ENCODE assay signal across 9 mouse cellular contexts in the genomic region with DNA sequence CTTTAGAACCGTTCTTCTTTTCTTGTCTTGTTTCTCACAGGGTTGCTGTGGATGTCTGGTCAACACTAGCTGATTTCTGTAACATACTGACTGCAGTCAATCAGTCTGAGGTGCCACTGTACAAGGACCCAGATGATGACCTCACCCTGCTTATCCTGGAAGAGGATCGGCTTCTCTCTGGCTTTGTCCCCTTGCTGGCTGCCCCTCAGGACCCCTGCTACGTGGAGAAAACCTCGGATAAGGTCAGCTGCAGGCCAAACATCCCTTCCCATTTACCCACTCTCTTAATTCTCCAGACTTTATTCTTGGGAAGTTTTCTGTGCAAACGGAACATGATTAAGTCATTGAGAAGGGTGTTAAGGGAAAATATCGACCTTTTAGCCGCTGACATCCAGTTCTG.
DNase-seq lines count a peak whose midpoint lies in the region; ATAC-seq and TF ChIP-seq lines count a peak whose summit lies in the region.
"Had no signal": no experiment of that assay in that cellular context is flagged by ENCODE, and none has a peak within 500 bp of the region (broad histone marks: within the 10 kb centered on the region; RNA-seq: fewer than 3 reads in every experiment).

No protein-coding gene starts in this region.

- peaks cover 15% of the 10 kb centered on the region for H3K36me3 ChIP-seq in liver, adult 2 months (ENCODE audit: control insufficient read depth, insufficient read depth, low read length)
- H3K36me3 ChIP-seq in heart, adult 2 months (ENCODE audit: control insufficient read depth, insufficient read depth, low read length) = peaks cover 37% of the 10 kb centered on the region
- H3K36me3 ChIP-seq in intestine, postnatal 0 days (ENCODE audit: control insufficient read depth, insufficient read depth) = no peaks in the 10 kb centered on the region; the same call in 1 of the 2 replicates
- peaks cover 6% of the 10 kb centered on the region; the same call in 1 of the 2 replicates for H3K36me3 ChIP-seq in small intestine, adult 2 months (ENCODE audit: control insufficient read depth, insufficient read depth, low read length)
- H3K36me3 ChIP-seq in midbrain, embryonic 16.5 days (ENCODE audit: control insufficient read depth, insufficient read depth, low read length) = no peaks in the 10 kb centered on the region

- TF ChIP-seq CTCF in liver, adult 2 months (IDR thresholded peaks at IDR 0.05; ENCODE audit: low read depth, low read length) = no peak
- TF ChIP-seq CTCF in heart, adult 2 months (IDR thresholded peaks at IDR 0.05) = no peak
- no peak for TF ChIP-seq CTCF in intestine, postnatal 0 days (IDR thresholded peaks at IDR 0.05; ENCODE audit: low read depth)
- no peak for TF ChIP-seq CTCF in small intestine, adult 2 months (IDR thresholded peaks at IDR 0.05; ENCODE audit: extremely low read depth, insufficient read length, insufficient replicate concordance, low read depth, low read length)

- no peak for DNase-seq in liver, adult 2 months (ENCODE audit: extremely low read depth, low read depth, low spot score)
- no peak for DNase-seq in liver
- DNase-seq in heart, adult 2 months = peak; percentile 41 to 46
- no peak for DNase-seq in frontal cortex, postnatal 36 days (ENCODE audit: low spot score in 2 of 2)
- DNase-seq: thymus, adult 18-20 months had no signal

- no peaks in the 10 kb centered on the region for H3K27me3 ChIP-seq in liver, adult 2 months (ENCODE audit: control insufficient read depth, insufficient read depth, low read length)
- H3K27me3 ChIP-seq in heart, adult 2 months (ENCODE audit: control insufficient read depth, insufficient read depth, low read length) = no peaks in the 10 kb centered on the region
- no peaks in the 10 kb centered on the region for H3K27me3 ChIP-seq in intestine, postnatal 0 days (replicated peaks; ENCODE audit: control insufficient read depth, insufficient read depth, low read length)
- no peaks in the 10 kb centered on the region for H3K27me3 ChIP-seq in small intestine, adult 2 months (ENCODE audit: control insufficient read depth, insufficient read depth, low read length)
- no peaks in the 10 kb centered on the region for H3K27me3 ChIP-seq in midbrain, embryonic 16.5 days (ENCODE audit: control insufficient read depth, insufficient read depth, low read depth, low read length)

- H3K27ac ChIP-seq in liver, adult 2 months (replicated peaks; ENCODE audit: insufficient read depth, low read depth, low read length) = peak overlapping the region; percentile 85
- peak overlapping the region; percentile 75 for H3K27ac ChIP-seq in heart, adult 2 months
- H3K27ac ChIP-seq in intestine, postnatal 0 days (ENCODE audit: low read depth, low read length) = peak overlapping the region; percentile 66
- H3K27ac ChIP-seq in small intestine, adult 2 months (ENCODE audit: insufficient read depth, low read depth, low read length) = peak overlapping the region; percentile 68
- H3K27ac ChIP-seq in midbrain, embryonic 16.5 days (ENCODE audit: low read length) = no peak overlapping the region
- H3K27ac ChIP-seq: liver, embryonic 14.5 days had no signal

- no peak for TF ChIP-seq EP300 in heart, adult 2 months (IDR thresholded peaks at IDR 0.05; ENCODE audit: insufficient read depth, low read depth, low read length)

- H3K79me2 ChIP-seq in liver, adult 2 months (ENCODE audit: control insufficient read depth, insufficient read depth, low read length) = no peaks in the 10 kb centered on the region
- H3K79me2 ChIP-seq in heart, adult 2 months (replicated peaks; ENCODE audit: control insufficient read depth, insufficient read depth, low read length) = no peaks in the 10 kb centered on the region

- H3K9ac ChIP-seq in liver, adult 2 months (ENCODE audit: low read depth, low read length) = no peak overlapping the region
- H3K9ac ChIP-seq in heart, adult 2 months (ENCODE audit: low read depth, low read length) = peak overlapping the region; percentile 59
- H3K9ac ChIP-seq in intestine, postnatal 0 days (ENCODE audit: low read depth, low read length) = no peak overlapping the region
- H3K9ac ChIP-seq in midbrain, embryonic 16.5 days (ENCODE audit: low read depth, low read length) = no peak overlapping the region
- H3K9ac ChIP-seq: liver, embryonic 14.5 days had no signal

- peaks cover 26% of the 10 kb centered on the region for H3K4me1 ChIP-seq in liver, adult 2 months (ENCODE audit: control insufficient read depth, insufficient read depth, low read length)
- H3K4me1 ChIP-seq in heart, adult 2 months (ENCODE audit: control insufficient read depth, insufficient read depth, low read length) = peaks cover 27% of the 10 kb centered on the region
- H3K4me1 ChIP-seq in intestine, postnatal 0 days (replicated peaks; ENCODE audit: control insufficient read depth, insufficient read depth, low read length) = peaks cover 13% of the 10 kb centered on the region
- H3K4me1 ChIP-seq in small intestine, adult 2 months (ENCODE audit: control insufficient read depth, insufficient read depth, insufficient read length, low read length) = peaks cover 14% of the 10 kb centered on the region; the same call in 1 of the 2 replicates
- no peaks in the 10 kb centered on the region for H3K4me1 ChIP-seq in midbrain, embryonic 16.5 days (ENCODE audit: control insufficient read depth, insufficient read depth, low read length)

- no peak for ATAC-seq in intestine, postnatal 0 days
- ATAC-seq in midbrain, embryonic 16.5 days = no peak

- 74% methylated on average over 7 of the region's 7 CpGs for WGBS in liver, adult 2 months
- WGBS in heart, adult 2 months = 17% methylated on average over 7 of the region's 7 CpGs
- WGBS in intestine, postnatal 0 days = 58% methylated on average over 7 of the region's 7 CpGs
- 62% methylated on average over 7 of the region's 7 CpGs for WGBS in small intestine, adult 2 months
- 72% methylated on average over 7 of the region's 7 CpGs for WGBS in midbrain, embryonic 16.5 days

- H3K9me3 ChIP-seq in intestine, postnatal 0 days (ENCODE audit: control insufficient read depth) = no peaks in the 10 kb centered on the region
- H3K9me3 ChIP-seq in midbrain, embryonic 16.5 days (replicated peaks; ENCODE audit: control insufficient read depth, low read length, poor library complexity, severe bottlenecking) = no peaks in the 10 kb centered on the region

- no peak overlapping the region for H3K4me3 ChIP-seq in liver, adult 2 months (ENCODE audit: insufficient read depth, low read depth, low read length)
- H3K4me3 ChIP-seq in heart, adult 2 months = no peak overlapping the region
- H3K4me3 ChIP-seq in intestine, postnatal 0 days (ENCODE audit: low read depth, low read length) = no peak overlapping the region
- H3K4me3 ChIP-seq in small intestine, adult 2 months (ENCODE audit: low read depth, low read length) = no peak overlapping the region
- H3K4me3 ChIP-seq in midbrain, embryonic 16.5 days (ENCODE audit: low read depth, low read length) = no peak overlapping the region

- no peak for TF ChIP-seq POLR2A in liver, adult 2 months (IDR thresholded peaks at IDR 0.05; ENCODE audit: extremely low read depth, insufficient read depth, low read length)
- TF ChIP-seq POLR2A in heart, adult 2 months (IDR thresholded peaks at IDR 0.05; ENCODE audit: insufficient read depth, low read depth, low read length) = no peak
- TF ChIP-seq POLR2A in small intestine, adult 2 months (IDR thresholded peaks at IDR 0.05; ENCODE audit: low read depth, low read length) = no peak

- intact Hi-C loops in heart, adult 2 months (cut with DNase I) = loop anchor here (2.0 kb wide), 1 partner anchor 111 kb away; no protein-coding TSS in a partner anchor

- no peak overlapping the region for H3K4me2 ChIP-seq in intestine, postnatal 0 days (replicated peaks; ENCODE audit: low read depth)
- no peak overlapping the region for H3K4me2 ChIP-seq in midbrain, embryonic 16.5 days (ENCODE audit: low read length)

Comparison
In these comparisons a context has a peak if more than half of its experiments do, and no peak if none do; other contexts are left out.
1. DNase-seq: peak in heart, adult 2 months (2 of 2); none in liver, adult 2 months (single experiment), liver (single experiment) and frontal cortex, postnatal 36 days (0 of 2).